Mouse (Mus musculus) embryo, embryonic 9.5 days (tissue): Measurements from ENCODE around the gene Bmp2.
A peak's percentile ranks its signal among the peaks of the same experiment; 100 is the strongest.

Source experiments
- DNase-seq: peaks from one replicate; pipeline ENCODE4 v3.0.0-alpha.2; 2017; ENCODE audit errors: extremely low spot score

Bmp2 gene

DNA sequence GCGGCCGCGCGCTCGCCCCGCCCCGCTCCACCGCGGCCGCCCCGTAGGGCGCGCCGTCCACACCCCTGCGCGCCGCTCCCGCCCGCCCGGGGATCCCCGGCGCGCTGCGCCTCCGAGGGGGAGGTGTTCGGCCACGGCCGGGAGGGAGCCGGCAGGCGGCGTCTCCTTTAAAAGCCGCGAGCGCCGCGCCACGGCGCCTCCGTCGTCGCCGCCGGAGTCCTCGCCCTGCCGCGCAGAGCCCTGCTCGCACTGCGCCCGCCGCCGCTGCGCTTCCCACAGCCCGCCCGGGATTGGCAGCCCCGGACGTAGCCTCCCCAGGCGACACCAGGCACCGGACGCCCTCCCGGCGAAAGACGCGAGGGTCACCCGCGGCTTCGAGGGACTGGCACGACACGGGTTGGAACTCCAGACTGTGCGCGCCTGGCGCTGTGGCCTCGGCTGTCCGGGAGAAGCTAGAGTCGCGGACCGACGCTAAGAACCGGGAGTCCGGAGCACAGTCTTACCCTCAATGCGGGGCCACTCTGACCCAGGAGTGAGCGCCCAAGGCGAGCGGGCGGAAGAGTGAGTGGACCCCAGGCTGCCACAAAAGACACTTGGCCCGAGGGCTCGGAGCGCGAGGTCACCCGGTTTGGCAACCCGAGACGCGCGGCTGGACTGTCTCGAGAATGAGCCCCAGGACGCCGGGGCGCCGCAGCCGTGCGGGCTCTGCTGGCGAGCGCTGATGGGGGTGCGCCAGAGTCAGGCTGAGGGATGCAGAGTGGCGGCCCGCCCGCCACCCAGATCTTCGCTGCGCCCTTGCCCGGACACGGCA is at the start of gene Bmp2:
Gene Bmp2 (plus strand): TSS at position 129 of the 811 bp plus-strand sequence.
- peak; percentile 76 for DNase-seq

DNA sequence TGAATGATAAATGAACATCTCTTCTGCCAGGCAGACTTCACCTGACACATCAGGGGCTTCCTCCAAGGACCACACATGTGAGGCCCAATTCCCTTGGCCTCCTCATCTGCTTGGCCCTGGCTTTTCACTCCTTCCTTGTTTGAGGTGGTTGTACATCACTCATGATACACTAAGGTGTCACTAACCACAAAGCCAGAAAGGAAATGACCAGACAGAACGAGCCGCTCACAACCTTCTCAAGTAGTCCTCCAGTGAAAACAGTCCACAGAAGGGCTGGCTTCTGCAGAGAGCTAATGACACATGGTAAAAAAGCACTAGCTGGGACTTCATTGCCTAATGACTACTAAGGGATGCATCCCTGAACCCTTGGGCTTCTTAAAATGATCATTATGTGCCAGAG is 46.3 kb upstream of the Bmp2 start:
- DNase-seq = no peak

DNA sequence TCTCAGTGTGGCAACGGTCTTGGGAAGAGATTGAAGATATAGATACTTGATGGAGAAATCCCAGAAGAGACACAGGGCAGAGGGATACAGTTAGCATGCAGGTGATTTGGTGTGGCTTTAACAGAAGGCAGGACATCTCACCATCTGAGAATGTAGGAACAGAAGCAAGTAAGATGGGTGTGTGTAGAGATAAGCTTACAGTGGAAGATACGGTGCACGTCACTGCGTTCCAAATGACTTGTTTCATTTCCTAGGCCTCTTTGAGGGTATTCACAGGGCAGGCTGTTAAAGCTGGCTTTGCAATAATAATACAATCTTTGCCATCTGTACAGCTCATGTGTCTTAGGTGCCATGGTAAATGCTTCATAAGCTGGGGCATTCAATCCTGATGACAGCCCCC is 44.9 kb upstream of the Bmp2 start:
- no peak for DNase-seq

DNA sequence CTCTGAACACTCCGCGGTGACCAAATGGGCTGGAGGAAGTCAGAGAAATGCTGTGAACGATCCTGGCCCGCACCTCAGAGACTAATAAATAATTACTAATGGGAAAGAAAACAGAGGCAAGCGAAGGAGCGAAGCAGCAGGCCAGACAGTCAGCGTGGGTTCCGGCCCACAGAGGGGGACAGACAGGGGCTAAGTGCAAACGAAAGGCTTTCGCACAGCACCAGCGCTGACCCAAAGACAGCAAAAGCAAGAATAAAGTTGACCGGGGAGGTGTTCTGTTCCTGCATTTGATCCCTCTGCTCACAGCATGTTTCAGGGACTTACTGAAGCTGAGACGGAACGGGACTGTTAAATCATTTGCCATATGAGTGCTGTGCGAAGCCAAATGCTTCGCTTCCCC is 42.8 kb upstream of the Bmp2 start:
- no peak for DNase-seq

DNA sequence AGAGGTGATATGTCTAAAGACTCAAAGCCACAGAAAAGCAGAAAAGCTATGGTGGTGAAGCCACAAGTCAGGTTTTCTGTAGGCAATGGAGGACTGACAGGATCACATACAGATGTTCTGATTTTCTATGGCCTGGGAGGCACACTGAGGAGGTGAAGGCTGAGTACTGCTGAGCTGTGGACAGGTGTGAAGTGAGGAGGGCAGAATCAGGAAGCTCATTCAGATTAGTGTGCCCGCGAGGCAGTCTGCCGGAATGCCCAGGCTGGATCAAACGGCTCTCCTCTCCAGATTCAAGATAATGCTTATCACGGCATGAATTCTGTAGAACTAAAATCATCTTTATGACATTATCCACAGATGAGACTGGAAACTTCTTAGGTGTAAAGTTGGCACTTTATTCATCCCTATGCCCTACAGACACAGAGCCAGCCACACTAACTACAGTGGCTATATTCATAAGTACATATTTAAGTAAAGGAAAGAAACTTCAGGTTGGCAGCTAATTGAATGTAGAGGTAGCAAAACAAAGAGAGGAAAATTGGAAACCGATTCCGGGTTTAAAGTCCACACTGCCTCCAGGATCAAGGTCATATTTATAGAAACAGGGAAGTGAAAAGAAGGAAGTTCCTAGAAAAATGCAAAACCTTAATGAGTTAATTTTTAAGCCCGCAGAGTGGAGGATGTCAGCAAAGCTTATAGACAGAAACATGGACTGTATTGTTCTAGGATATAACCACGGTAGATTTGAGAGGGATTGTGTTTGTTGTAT is 40.8 kb upstream of the Bmp2 start:
- DNase-seq = no peak

DNA sequence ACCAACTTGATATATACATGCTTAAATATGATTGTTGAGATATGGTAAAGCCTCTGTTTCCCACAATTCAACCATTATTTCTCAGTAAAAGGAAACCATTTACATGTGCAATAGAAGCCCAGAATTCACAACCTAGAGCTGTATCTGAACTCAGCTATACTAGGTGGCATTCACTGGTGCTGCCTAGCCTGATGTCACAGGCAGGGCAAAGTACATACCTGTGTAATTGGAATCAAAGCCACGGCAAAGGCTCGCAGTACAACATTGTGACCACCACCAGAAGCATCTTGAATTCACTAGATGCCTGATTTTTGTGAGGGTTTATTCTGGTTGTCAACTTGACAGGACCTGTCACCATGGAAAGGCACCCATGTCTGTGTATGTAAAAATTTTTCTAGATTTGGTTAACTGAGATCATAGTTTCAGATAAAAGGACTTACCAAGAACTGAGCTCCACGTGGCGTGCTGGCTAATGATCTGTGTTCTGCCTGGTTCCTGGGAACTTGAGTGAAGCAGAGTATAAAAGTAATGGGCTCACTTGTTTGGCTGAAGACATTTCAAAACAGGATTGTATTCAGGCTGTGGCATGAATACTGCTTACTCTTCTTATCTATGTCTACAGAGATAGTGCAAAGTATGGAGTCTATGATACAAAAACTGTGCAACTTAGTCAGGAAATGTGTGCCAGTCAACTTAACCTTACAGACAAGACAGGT is 35.5 kb upstream of the Bmp2 start:
- DNase-seq = no peak

DNA sequence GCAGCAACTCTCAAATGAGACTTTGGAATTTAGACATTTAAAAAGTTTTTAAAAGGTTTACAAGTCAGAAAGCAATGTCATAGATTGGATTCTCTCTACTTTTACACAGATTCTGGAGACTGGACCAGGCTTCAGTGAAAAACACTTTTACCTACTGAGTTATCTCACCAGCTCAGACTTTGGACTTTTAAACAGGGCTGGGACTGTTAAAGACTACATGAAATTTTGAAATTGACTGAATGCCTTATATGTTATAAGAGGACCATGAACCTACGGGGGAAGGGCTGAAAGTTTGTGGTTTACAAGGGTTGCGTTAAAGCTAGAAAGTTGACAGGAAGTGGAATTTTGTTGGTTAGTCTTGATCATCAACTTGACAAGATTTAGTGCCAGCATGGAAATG is 34.1 kb upstream of the Bmp2 start:
- no peak for DNase-seq

DNA sequence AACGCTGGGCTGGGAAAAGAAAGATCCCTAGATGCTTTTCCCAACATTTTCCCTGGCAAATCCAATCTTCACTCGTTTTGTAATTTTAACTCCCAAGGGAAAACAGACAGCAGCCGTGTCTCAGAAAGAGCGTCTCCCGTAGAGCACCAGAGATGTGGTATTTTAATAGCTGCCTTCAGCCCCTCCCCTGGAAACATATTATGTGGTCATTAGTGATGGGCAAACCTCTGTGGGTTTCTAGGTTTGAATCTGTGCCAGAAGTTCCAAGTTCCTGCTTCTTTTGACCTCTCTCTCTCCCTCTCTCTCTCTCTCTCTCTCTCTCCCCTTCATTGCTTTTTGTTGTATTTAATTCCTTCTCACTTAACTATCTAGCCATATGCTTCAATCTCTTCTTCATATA is 30.8 kb upstream of the Bmp2 start:
- DNase-seq = no peak

DNA sequence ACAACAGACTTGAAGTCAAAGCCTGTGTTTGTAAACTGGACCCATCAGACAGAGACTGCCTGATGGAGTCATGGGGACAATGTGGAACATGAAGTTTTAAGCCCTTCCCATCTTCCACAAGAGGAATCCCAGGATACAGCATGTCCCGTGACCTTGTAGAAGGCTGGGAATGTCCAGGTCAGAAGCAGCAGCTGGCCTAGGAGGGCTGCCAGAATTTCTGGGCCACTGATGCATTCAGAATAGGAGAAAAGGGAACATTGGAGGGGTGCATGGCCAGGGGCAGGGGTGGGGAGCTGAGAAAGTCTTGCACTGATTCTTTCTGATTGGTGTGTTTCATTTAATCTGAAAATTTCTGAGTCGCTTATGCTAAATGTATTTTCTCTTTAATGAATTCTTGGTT is 29.8 kb upstream of the Bmp2 start:
- DNase-seq = no peak

DNA sequence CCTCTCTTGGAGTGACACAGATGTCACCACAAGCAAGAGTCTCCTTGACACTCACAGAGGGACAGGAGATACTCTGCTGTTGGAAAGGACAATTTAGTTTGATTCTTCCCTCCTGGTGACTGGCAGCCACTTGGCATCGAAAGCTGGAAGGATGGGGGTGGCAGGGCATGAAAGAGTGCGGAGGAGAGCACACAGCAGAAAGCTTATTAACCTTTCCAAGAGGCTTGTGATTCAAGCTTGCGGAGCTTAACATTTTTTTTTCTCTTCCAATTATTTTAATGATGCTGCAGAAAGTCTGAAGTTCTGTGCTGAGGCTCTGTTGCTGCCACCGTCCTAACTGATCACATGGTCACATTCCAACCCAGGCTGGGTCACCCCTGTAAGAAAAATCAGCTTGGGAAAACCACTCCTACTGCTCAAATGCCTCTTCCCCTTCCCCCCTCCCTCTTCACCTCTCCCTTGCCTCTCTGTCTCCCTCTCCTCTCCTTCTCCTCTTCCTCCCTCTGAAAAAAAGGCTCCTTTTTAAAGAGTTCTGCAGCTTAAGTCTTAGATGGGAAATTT is 26.3 kb upstream of the Bmp2 start:
- DNase-seq = no peak

DNA sequence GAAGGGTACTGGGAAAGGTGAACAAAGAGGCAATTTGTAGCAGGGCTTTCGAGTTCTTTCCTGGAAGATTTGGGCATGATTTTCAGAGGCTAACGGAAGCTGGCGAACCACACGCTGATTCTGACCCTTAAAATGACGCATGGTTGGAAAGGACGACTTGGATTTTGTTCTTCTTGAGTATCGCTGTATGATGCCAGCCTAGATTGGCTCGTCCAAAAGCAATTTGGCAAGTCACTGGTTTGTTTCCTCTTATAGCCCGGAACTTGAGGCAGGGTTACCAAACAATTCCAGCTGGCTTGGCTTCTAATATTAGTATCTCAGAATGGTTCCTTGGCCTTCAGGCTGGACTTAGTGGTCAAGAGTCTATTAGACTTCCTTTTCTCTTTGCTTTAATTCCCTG is 22.6 kb upstream of the Bmp2 start:
- DNase-seq = no peak

DNA sequence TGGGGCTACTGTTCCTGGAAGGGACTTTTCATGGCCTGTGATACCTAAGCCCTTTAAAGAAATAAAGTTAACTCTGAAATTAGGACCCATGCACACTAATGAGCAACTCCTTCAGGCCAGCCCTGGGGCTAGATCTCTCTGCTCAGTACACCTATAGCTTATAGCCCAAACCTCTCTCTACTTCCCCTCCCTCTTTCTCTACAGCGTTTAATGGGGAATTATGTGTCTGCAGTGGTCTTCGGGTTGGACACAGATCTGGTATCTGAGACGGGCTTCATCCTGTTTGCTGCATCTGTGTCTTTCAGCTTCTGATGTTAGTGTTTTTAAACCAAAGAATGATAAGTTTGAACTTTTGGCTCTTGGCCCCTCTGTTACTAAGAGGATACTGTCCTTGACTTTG is 18.9 kb upstream of the Bmp2 start:
- no peak for DNase-seq

DNA sequence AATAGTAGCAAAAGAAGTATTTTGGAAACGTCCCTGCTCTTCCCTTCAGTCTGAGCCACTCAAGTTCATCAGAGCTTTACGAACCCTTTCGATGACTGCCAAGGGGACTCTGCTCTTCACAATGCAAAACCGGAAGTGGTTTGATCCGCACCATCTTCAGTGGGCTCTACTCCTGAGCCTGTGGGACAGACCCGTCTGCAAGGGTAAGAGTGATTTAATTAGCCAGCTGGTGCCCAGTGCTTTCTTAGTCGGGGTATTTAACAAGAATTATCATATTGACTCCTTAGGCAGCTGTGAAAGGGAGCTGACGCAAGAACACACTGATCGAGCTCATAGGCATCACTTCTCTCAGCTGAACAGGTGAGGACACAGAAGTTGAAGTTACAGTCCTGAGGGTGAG is 16.5 kb upstream of the Bmp2 start:
- no peak for DNase-seq

DNA sequence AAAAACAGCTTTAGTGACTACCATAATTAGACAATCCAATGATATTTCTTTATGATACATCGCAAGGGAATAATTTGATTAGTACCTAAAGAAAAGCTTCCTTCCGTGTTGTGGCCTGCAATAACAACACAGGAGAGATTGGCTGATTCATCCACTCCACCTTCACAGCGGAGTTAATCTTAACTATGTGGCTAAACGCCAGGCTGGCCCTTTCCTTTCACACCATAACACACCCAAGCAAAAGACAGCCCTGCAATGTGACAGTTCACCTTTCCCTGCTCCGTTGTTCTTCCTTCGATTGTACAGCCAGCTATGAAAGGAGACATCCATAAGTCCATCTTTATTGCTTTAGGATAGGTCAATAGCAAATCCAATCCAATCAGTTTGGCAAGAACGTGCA is 15.1 kb upstream of the Bmp2 start:
- DNase-seq = no peak

DNA sequence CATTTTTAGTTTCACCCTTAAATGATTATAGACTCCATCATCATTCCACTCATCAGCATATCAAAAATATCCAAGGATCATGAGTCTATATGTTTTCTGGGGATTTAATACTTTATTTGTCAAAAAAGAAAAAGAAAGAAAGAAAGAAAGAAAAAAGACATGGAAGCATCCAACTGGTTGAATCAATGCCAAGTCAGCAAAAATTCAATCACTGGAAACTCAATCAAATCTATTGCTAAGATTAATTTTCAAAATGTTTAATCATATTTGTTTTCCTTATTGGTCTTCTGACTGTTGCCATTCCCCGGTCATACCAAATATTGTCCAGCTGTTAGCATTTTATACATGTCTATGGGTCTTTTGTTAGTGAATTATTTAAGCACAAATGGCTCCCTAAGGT is 11.3 kb upstream of the Bmp2 start:
- no peak for DNase-seq

DNA sequence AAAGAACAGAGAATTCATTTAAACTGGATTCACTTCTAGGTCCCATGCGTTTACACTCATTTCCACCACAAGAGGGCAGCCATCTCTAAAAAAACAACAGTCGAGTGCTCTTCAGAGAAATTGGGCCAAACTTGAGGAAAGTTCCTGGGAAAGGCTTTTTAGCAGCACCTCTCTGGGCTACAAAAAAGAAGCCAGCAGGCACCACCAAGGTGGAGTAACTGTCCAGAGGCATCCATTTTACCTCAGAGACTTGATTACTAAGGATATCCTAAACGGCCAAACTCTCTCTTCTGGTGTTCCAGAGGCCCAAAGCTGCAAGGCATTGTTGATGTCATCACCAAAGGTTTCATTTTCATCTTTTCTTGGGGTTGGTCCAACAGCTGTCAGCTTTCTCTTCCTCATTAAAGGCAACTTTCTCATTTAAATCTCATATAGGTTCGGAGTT is 1.7 kb upstream of the Bmp2 start:
- DNase-seq = peak; percentile 68

DNA sequence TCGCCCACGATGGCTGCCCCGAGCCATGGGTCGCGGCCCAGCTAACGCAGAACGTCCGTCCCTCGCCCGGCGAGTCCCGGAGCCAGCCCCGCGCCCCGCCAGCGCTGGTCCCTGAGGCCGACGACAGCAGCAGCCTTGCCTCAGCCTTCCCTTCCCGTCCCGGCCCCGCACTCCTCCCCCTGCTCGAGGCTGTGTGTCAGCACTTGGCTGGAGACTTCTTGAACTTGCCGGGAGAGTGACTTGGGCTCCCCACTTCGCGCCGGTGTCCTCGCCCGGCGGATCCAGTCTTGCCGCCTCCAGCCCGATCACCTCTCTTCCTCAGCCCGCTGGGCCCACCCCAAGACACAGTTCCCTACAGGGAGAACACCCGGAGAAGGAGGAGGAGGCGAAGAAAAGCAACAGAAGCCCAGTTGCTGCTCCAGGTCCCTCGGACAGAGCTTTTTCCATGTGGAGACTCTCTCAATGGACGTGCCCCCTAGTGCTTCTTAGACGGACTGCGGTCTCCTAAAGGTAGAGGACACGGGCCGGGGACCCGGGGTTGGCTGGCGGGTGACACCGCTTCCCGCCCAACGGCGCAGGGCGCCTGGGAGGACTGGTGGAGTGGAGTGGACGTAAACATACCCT is 995 bp downstream of the Bmp2 start:
- DNase-seq = peak; percentile 56

DNA sequence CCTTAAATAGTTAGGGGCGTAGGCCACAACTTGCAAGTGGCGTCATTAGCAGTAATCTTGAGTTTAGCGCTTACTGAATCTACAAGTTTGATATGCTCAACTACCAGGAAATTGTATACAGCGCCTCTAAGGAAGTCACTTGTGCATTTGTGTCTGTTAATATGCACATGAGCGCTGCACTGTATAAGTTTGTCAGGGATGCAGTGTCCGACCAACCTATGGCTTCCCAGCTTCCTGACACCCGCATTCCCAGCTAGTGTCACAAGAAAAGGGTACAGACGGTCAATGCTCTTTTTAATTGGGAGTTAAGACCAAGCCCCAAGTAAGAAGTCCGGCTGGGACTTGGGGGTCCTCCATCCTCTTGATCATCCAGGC is 1.9 kb downstream of the Bmp2 start:
- no peak for DNase-seq

DNA sequence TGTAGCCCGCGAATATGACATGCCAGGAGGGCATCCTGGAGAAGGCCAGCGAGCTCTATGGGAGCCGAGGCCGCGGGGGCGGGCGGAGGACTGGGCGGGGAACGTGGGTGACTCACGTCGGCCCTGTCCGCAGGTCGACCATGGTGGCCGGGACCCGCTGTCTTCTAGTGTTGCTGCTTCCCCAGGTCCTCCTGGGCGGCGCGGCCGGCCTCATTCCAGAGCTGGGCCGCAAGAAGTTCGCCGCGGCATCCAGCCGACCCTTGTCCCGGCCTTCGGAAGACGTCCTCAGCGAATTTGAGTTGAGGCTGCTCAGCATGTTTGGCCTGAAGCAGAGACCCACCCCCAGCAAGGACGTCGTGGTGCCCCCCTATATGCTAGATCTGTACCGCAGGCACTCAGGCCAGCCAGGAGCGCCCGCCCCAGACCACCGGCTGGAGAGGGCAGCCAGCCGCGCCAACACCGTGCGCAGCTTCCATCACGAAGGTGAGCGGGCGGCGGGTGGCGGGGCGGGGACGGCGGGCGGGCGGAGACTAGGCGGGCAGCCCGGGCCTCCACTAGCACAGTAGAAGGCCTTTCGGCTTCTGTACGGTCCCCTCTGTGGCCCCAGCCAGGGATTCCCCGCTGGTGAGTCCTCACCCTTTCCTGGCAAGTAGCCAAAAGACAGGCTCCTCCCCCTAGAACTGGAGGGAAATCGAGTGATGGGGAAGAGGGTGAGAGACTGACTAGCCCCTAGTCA is 2.5 kb downstream of the Bmp2 start:
- DNase-seq = peak; percentile 61

DNA sequence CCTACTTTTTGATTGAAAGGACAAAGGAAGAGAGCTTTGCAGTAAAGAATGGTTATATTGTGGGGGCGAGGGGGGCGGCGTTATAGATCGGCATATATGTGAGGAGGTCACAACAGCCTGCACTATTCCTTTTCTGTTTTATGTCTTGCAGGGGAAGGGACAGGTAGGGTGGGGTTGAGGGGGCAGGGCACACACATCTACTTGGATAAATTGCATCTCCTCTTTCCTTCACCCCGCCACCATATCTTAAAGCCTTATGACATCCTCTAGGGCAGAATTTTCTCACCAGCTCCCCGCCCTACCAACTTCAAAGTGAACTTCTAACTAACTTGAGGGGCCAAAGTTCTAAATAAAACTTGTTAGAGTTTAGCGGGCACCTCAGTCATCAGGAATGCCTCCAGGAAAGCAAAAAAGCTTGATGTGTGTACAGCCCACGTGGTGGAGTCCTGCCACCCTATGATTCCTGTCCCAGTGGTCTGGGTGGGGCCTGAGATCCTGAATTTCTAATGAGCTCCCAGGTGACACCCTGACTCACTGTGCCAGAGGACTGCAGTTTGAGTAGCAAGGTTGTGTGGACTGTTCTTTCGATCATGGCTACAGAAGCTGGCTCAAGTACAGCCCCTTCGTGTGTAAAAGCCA is 12.4 kb downstream of the Bmp2 start:
- no peak for DNase-seq

DNA sequence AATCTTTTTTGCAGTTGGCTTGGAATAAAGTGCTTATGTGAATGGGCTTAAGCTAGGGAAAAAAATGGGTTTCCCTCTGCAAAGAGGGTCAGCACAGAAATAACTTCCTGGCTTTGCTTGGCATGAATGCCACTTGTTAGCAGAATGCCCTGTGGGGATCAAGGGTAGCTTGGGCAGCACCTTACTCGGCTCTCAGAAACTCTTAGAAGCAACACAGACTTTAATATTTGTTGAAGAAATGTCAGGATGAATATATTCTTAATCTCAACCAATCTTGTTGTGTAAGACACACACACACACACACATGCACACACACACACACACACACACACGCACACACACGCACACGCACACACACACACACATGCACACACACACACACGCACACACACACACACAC is 13.5 kb downstream of the Bmp2 start:
- DNase-seq = no peak
